Mouse (Mus musculus): ENCODE measurements around the gene Dag1.

GRCm38 (mm10) chr9:108225166-108225565 lies 38.6 kb downstream of the Dag1 start:
- TF ChIP-seq CTCF (IDR thresholded peaks at IDR 0.05; ENCODE audit: low read depth) (no peak), EP300 (optimal IDR thresholded peaks at IDR 0.05) (no peak)

All from stomach, postnatal 0 days (tissue).